Mouse (Mus musculus) kidney, adult 2 months (tissue): ENCODE measurements at regions not wholly inside any gene's neighbourhood (a gene's known extent, or its start where the extent isn't known, plus 50 kb on each side); places are given as distances from the start of the nearest gene placed in this dataset.

Experiments
- DNase-seq: peaks from one replicate; pipeline ENCODE4 v3.0.0; 2021
- H3K27ac ChIP-seq: fragments of 200-500 bp; 2 replicates; pipeline ENCODE4 v1.5.1; 2012; ENCODE audit warnings: low read depth, low read length, control low read depth, inconsistent platforms; ENCODE audit not compliant: insufficient read depth
- H3K27me3 ChIP-seq: fragments of 200-500 bp; replicated peaks from 2 replicates; pipeline ENCODE4 v1.6.1; 2012; ENCODE audit warnings: mild to moderate bottlenecking, moderate library complexity, low read length, inconsistent platforms; ENCODE audit not compliant: control insufficient read depth, insufficient read depth
- H3K36me3 ChIP-seq: fragments of 200-500 bp; 2 replicates; pipeline ENCODE4 v1.6.1; 2012; ENCODE audit warnings: mild to moderate bottlenecking, moderate library complexity, low read length, inconsistent platforms; ENCODE audit not compliant: control insufficient read depth, insufficient read depth
- H3K4me1 ChIP-seq: fragments of 200-500 bp; 2 replicates; pipeline ENCODE4 v1.6.1; 2011; ENCODE audit warnings: low read length; ENCODE audit not compliant: control insufficient read depth, insufficient read depth
- H3K4me3 ChIP-seq: fragments of 200-500 bp; 2 replicates; pipeline ENCODE4 v1.5.1; 2011; ENCODE audit warnings: mild to moderate bottlenecking, low read depth, low read length, control low read depth; ENCODE audit not compliant: insufficient read depth
- CTCF ChIP-seq: fragments of 200-500 bp; conservative IDR thresholded peaks from 2 replicates; pipeline ENCODE4 v1.5.1; 2011; ENCODE audit warnings: low read depth, mild to moderate bottlenecking, control low read depth, low read length, moderate library complexity, mixed read lengths; ENCODE audit not compliant: insufficient read depth, insufficient read length
- POLR2A ChIP-seq: fragments of 200-500 bp; IDR thresholded peaks from one replicate; pipeline ENCODE4 v1.6.1; 2011; ENCODE audit warnings: low read depth, low read length, control low read depth
- WGBS: fragments of 180-500 bp; shearing (Covaris S2); methylation state at CpG from one replicate; pipeline ENCODE4 v1.1.7; 2018; 5-methylcytosine and 5-hydroxymethylcytosine counted together

- no peak overlapping the region for H3K4me3 ChIP-seq
- no peaks in the 10 kb centered on the region for H3K36me3 ChIP-seq
- WGBS, result 31% methylated on average over 1 of the region's 1 CpGs
- H3K4me1 ChIP-seq, result no peaks in the 10 kb centered on the region
- no peak overlapping the region for H3K27ac ChIP-seq
- TF ChIP-seq POLR2A (no peak), CTCF (no peak)
- no peak for DNase-seq
- no peaks in the 10 kb centered on the region for H3K27me3 ChIP-seq
Measured at GRCm38 (mm10) chr19:49115484-49115883, 909.7 kb downstream of the Sorcs3 start.

DNA sequence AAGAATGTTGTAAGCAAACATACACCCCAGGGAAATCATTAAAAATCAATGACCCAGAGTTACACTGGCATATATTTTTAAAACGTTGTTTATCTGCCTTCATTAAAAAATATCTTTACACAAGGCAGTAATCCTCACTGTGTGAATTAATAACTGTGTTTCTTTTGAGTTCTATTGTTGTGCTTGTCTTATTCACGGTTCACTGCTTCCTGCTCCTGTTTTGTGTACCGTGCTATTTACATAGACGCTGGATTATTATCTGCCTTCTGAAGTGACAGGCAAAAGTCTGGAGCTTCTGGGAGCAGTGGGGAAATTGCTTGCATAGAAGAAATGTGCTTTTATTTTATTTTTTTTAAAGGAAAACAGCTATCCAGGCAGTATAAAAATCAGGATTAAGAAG is 925.8 kb downstream of the Sorcs3 start:
- TF ChIP-seq CTCF (no peak), POLR2A (no peak)
- Histone ChIP-seq H3K36me3 (no peaks in the 10 kb centered on the region), H3K27me3 (no peaks in the 10 kb centered on the region), H3K27ac (no peak overlapping the region), H3K4me1 (no peaks in the 10 kb centered on the region), H3K4me3 (no peak overlapping the region)
- DNase-seq, result no peak
- 14% methylated on average over 4 of the region's 4 CpGs for WGBS

- WGBS, result 32% methylated on average over 2 of the region's 2 CpGs
- no peak for DNase-seq
- TF ChIP-seq CTCF, result no peak
- TF ChIP-seq POLR2A, result no peak
- H3K36me3 ChIP-seq, result no peaks in the 10 kb centered on the region
- no peak overlapping the region for H3K4me3 ChIP-seq
- H3K27ac ChIP-seq, result no peak overlapping the region
- no peaks in the 10 kb centered on the region for H3K4me1 ChIP-seq
- H3K27me3 ChIP-seq, result no peaks in the 10 kb centered on the region
Measured at GRCm38 (mm10) chr19:49172078-49172477, 966.3 kb downstream of the Sorcs3 start.

GRCm38 (mm10) chr19:49207971-49208370 is 1002.1 kb downstream of the Sorcs3 start:
- no peak for DNase-seq
- WGBS, result 37% methylated on average over 3 of the region's 3 CpGs
- H3K27ac ChIP-seq, result no peak overlapping the region
- no peaks in the 10 kb centered on the region for H3K4me1 ChIP-seq
- TF ChIP-seq CTCF (no peak), POLR2A (no peak)
- no peak overlapping the region for H3K4me3 ChIP-seq
- no peaks in the 10 kb centered on the region for H3K27me3 ChIP-seq
- H3K36me3 ChIP-seq, result no peaks in the 10 kb centered on the region

GRCm38 (mm10) chr19:49242601-49243000 is 1036.8 kb downstream of the Sorcs3 start:
- Histone ChIP-seq H3K36me3 (no peaks in the 10 kb centered on the region), H3K4me3 (no peak overlapping the region), H3K27ac (no peak overlapping the region), H3K4me1 (no peaks in the 10 kb centered on the region), H3K27me3 (no peaks in the 10 kb centered on the region)
- WGBS, result 54% methylated on average over 2 of the region's 2 CpGs
- no peak for TF ChIP-seq CTCF
- no peak for TF ChIP-seq POLR2A
- no peak for DNase-seq

GRCm38 (mm10) chr19:49245114-49245714 is 1039.4 kb downstream of the Sorcs3 start:
- no peaks in the 10 kb centered on the region for H3K27me3 ChIP-seq
- H3K4me1 ChIP-seq, result no peaks in the 10 kb centered on the region
- no peak overlapping the region for H3K4me3 ChIP-seq
- H3K27ac ChIP-seq, result no peak overlapping the region
- no peak for DNase-seq
- H3K36me3 ChIP-seq, result no peaks in the 10 kb centered on the region
- 71% methylated on average over 3 of the region's 3 CpGs for WGBS
- TF ChIP-seq CTCF, result no peak
- TF ChIP-seq POLR2A, result no peak

GRCm38 (mm10) chr19:49264616-49265015 is 1058.8 kb downstream of the Sorcs3 start:
- Histone ChIP-seq H3K4me1 (no peaks in the 10 kb centered on the region), H3K36me3 (no peaks in the 10 kb centered on the region), H3K27me3 (no peaks in the 10 kb centered on the region), H3K27ac (no peak overlapping the region), H3K4me3 (no peak overlapping the region)
- TF ChIP-seq CTCF (no peak), POLR2A (no peak)
- peak; percentile 1 for DNase-seq
- WGBS, result 61% methylated on average over 1 of the region's 1 CpGs
